Mouse (Mus musculus) neural tube, embryonic 10.5 days (tissue): ENCODE results near the gene Olfr1257.
"Not testable (repeated sequence)": the region's sequence is repeated elsewhere in the genome, so short reads cannot be mapped to it uniquely, and the experiment has no call there.

ENCODE experiments used
- DNase-seq: peaks from one replicate; pipeline ENCODE4 v3.0.0-alpha.2; 2017; ENCODE audit warnings: low spot score; ENCODE audit errors: extremely low spot score

Olfr1257 gene

GRCm38 (mm10) chr2:89878137-89878536, at the start of gene Olfr1257:
TSS of gene Olfr1257 (plus strand) at chr2:89878437.
- no peak for DNase-seq

GRCm38 (mm10) chr2:89841455-89841854, 36.8 kb upstream of the Olfr1257 start, which contains the start of gene Olfr1256:
TSS of gene Olfr1256 (minus strand) at chr2:89841555.
- no peak for DNase-seq

DNA sequence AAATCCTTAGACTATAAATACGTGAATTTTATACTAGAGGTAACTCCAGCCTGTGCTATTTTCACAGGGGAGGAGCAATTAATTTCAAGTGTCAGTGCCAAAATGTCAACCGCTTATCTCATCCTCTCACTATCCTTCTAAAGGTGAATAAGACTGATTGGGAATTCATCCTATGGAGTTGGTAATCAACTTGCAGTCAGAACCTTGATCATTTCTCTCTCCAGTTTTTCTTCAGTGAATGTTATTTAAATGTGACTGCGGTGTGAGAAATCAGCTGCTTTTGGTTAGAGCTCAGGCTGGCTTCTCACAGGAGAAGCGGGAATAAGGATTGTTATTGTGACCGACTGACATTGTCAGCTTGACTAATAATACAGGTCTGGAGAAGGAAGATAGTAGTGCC, 30.1 kb upstream of the Olfr1257 start, which contains the start of gene Olfr48:
Olfr48 (minus strand) TSS at position 101 of the 400 bp plus-strand sequence.
- DNase-seq: no peak

- no peak for DNase-seq
Observed at GRCm38 (mm10) chr2:89849230-89849629, 29.0 kb upstream of the Olfr1257 start.

DNA sequence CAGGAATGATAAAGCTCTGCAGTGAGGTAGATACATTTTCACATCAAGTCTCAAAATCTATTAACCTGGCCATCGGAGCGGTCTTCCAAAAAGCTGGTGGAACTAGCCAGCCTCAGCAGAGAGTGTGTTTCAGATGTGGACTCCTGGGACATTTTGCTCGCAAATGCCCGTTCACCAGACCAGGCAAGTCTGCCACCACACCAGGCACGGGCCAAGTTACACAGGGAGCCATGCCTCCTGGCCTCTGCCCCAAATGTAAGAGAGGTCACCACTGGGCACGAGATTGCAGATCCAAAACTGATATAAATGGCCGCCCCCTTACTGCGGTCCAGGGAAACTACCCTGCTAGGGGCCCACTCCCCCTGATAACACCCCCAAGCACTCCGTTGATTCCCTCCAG, 34.4 kb downstream of the Olfr1257 start:
- not testable (repeated sequence) for DNase-seq

DNA sequence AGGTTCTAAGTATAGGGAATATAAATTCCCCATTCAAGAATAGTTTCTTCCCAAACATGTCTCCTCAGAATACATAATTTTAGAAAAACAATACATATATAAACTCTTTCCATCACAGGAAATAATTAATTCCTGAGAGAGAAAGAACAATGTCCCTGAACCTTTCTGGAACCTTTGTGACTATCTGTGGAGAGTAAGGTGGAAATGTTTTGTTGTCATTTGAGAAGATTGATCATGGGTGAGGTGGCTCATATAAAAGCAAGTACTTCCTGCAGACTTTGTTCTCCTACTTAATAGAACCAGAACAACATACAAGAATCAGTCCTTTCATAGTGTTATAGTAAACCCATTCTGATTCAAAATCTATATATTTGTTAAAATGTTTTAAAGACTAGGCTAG, 48.8 kb downstream of the Olfr1257 start, which contains the start of gene Olfr1258:
Olfr1258 (plus strand) TSS at position 301 of the 400 bp plus-strand sequence.
- no peak for DNase-seq
